Mouse (Mus musculus): ENCODE data around the gene Apba1. TPM values are rescaled to one million over a fixed set of nuclear protein-coding genes. Genes with fewer than 3 reads are reported as not detected.

Gene Apba1
- total and polyA plus RNA-seq, 2 experiments: 0.16 to 0.18 TPM

- Histone ChIP-seq H3K27me3 (ENCODE audit: control insufficient read depth, insufficient read depth, low read length) (peaks cover 18% of the 10 kb centered on the region), H3K79me2 (ENCODE audit: control insufficient read depth, insufficient read depth, low read length) (no peaks in the 10 kb centered on the region), H3K27ac (replicated peaks; ENCODE audit: insufficient read depth, low read depth, low read length) (no peak overlapping the region), H3K9ac (ENCODE audit: low read depth, low read length) (no peak overlapping the region), H3K4me3 (ENCODE audit: insufficient read depth, low read depth, low read length) (no peak overlapping the region), H3K36me3 (ENCODE audit: control insufficient read depth, insufficient read depth, low read length) (no peaks in the 10 kb centered on the region), H3K4me1 (ENCODE audit: control insufficient read depth, insufficient read depth, low read length) (no peaks in the 10 kb centered on the region)
- WGBS: 63% methylated on average over 8 of the region's 8 CpGs
- no peak for DNase-seq (ENCODE audit: extremely low read depth, low read depth, low spot score)
- TF ChIP-seq POLR2A (IDR thresholded peaks at IDR 0.05; ENCODE audit: extremely low read depth, insufficient read depth, low read length) (no peak), CTCF (IDR thresholded peaks at IDR 0.05; ENCODE audit: low read depth, low read length) (no peak)
Measured at GRCm38 (mm10) chr19:23896915-23897314, 138.2 kb downstream of the Apba1 start.

- H3K36me3 ChIP-seq (ENCODE audit: control insufficient read depth, insufficient read depth, low read length): no peaks in the 10 kb centered on the region
- no peaks in the 10 kb centered on the region for H3K79me2 ChIP-seq (ENCODE audit: control insufficient read depth, insufficient read depth, low read length)
- no peak overlapping the region for H3K4me3 ChIP-seq (ENCODE audit: insufficient read depth, low read depth, low read length)
- no peak for DNase-seq (ENCODE audit: extremely low read depth, low read depth, low spot score)
- no peak overlapping the region for H3K27ac ChIP-seq (replicated peaks; ENCODE audit: insufficient read depth, low read depth, low read length)
- H3K27me3 ChIP-seq (ENCODE audit: control insufficient read depth, insufficient read depth, low read length): peaks cover 8% of the 10 kb centered on the region
- no peaks in the 10 kb centered on the region for H3K4me1 ChIP-seq (ENCODE audit: control insufficient read depth, insufficient read depth, low read length)
- TF ChIP-seq POLR2A (IDR thresholded peaks at IDR 0.05; ENCODE audit: extremely low read depth, insufficient read depth, low read length): no peak
- TF ChIP-seq CTCF (IDR thresholded peaks at IDR 0.05; ENCODE audit: low read depth, low read length): no peak
- WGBS: 54% methylated on average over 11 of the region's 11 CpGs
- no peak overlapping the region for H3K9ac ChIP-seq (ENCODE audit: low read depth, low read length)
Measured at GRCm38 (mm10) chr19:23898501-23898900, 139.8 kb downstream of the Apba1 start.

- WGBS: 65% methylated on average over 3 of the region's 3 CpGs
- no peak for DNase-seq (ENCODE audit: extremely low read depth, low read depth, low spot score)
Measured at GRCm38 (mm10) chr19:23901177-23901576, 142.5 kb downstream of the Apba1 start.

GRCm38 (mm10) chr19:23901768-23902167 lies 143.1 kb downstream of the Apba1 start:
- WGBS: 90% methylated on average over 4 of the region's 4 CpGs
- H3K36me3 ChIP-seq (ENCODE audit: control insufficient read depth, insufficient read depth, low read length): no peaks in the 10 kb centered on the region
- no peak overlapping the region for H3K9ac ChIP-seq (ENCODE audit: low read depth, low read length)
- no peaks in the 10 kb centered on the region for H3K79me2 ChIP-seq (ENCODE audit: control insufficient read depth, insufficient read depth, low read length)
- no peak overlapping the region for H3K4me3 ChIP-seq (ENCODE audit: insufficient read depth, low read depth, low read length)
- H3K4me1 ChIP-seq (ENCODE audit: control insufficient read depth, insufficient read depth, low read length): no peaks in the 10 kb centered on the region
- no peak overlapping the region for H3K27ac ChIP-seq (replicated peaks; ENCODE audit: insufficient read depth, low read depth, low read length)
- DNase-seq (ENCODE audit: extremely low read depth, low read depth, low spot score): no peak
- H3K27me3 ChIP-seq (ENCODE audit: control insufficient read depth, insufficient read depth, low read length): no peaks in the 10 kb centered on the region; the same call in 1 of the 2 replicates
- TF ChIP-seq CTCF (IDR thresholded peaks at IDR 0.05; ENCODE audit: low read depth, low read length) (no peak), POLR2A (IDR thresholded peaks at IDR 0.05; ENCODE audit: extremely low read depth, insufficient read depth, low read length) (no peak)

More at GRCm38 (mm10) chr19:23901177-23901576, 142.5 kb downstream of the Apba1 start:
- no peaks in the 10 kb centered on the region for H3K79me2 ChIP-seq (ENCODE audit: control insufficient read depth, insufficient read depth, low read length)
- H3K4me3 ChIP-seq (ENCODE audit: insufficient read depth, low read depth, low read length): no peak overlapping the region
- no peak overlapping the region for H3K9ac ChIP-seq (ENCODE audit: low read depth, low read length)
- peak; percentile 60 for TF ChIP-seq CTCF (IDR thresholded peaks at IDR 0.05; ENCODE audit: low read depth, low read length)
- TF ChIP-seq POLR2A (IDR thresholded peaks at IDR 0.05; ENCODE audit: extremely low read depth, insufficient read depth, low read length): no peak
- no peaks in the 10 kb centered on the region for H3K36me3 ChIP-seq (ENCODE audit: control insufficient read depth, insufficient read depth, low read length)
- no peak overlapping the region for H3K27ac ChIP-seq (replicated peaks; ENCODE audit: insufficient read depth, low read depth, low read length)
- no peaks in the 10 kb centered on the region for H3K4me1 ChIP-seq (ENCODE audit: control insufficient read depth, insufficient read depth, low read length)
- H3K27me3 ChIP-seq (ENCODE audit: control insufficient read depth, insufficient read depth, low read length): no peaks in the 10 kb centered on the region; the same call in 1 of the 2 replicates

GRCm38 (mm10) chr19:23903066-23903465 lies 144.4 kb downstream of the Apba1 start:
- WGBS: 86% methylated on average over 7 of the region's 7 CpGs
- no peak overlapping the region for H3K9ac ChIP-seq (ENCODE audit: low read depth, low read length)
- H3K4me3 ChIP-seq (ENCODE audit: insufficient read depth, low read depth, low read length): no peak overlapping the region
- no peak for DNase-seq (ENCODE audit: extremely low read depth, low read depth, low spot score)
- H3K4me1 ChIP-seq (ENCODE audit: control insufficient read depth, insufficient read depth, low read length): no peaks in the 10 kb centered on the region
- no peaks in the 10 kb centered on the region for H3K79me2 ChIP-seq (ENCODE audit: control insufficient read depth, insufficient read depth, low read length)
- H3K27me3 ChIP-seq (ENCODE audit: control insufficient read depth, insufficient read depth, low read length): no peaks in the 10 kb centered on the region; the same call in 1 of the 2 replicates
- H3K27ac ChIP-seq (replicated peaks; ENCODE audit: insufficient read depth, low read depth, low read length): no peak overlapping the region
- TF ChIP-seq POLR2A (IDR thresholded peaks at IDR 0.05; ENCODE audit: extremely low read depth, insufficient read depth, low read length) (no peak), CTCF (IDR thresholded peaks at IDR 0.05; ENCODE audit: low read depth, low read length) (no peak)
- no peaks in the 10 kb centered on the region for H3K36me3 ChIP-seq (ENCODE audit: control insufficient read depth, insufficient read depth, low read length)

GRCm38 (mm10) chr19:23904922-23905321 lies 146.2 kb downstream of the Apba1 start:
- no peak for DNase-seq (ENCODE audit: extremely low read depth, low read depth, low spot score)
- Histone ChIP-seq H3K79me2 (ENCODE audit: control insufficient read depth, insufficient read depth, low read length) (no peaks in the 10 kb centered on the region), H3K9ac (ENCODE audit: low read depth, low read length) (no peak overlapping the region), H3K4me3 (ENCODE audit: insufficient read depth, low read depth, low read length) (no peak overlapping the region), H3K4me1 (ENCODE audit: control insufficient read depth, insufficient read depth, low read length) (no peaks in the 10 kb centered on the region), H3K27me3 (ENCODE audit: control insufficient read depth, insufficient read depth, low read length) (no peaks in the 10 kb centered on the region; the same call in 1 of the 2 replicates), H3K27ac (replicated peaks; ENCODE audit: insufficient read depth, low read depth, low read length) (no peak overlapping the region), H3K36me3 (ENCODE audit: control insufficient read depth, insufficient read depth, low read length) (no peaks in the 10 kb centered on the region)
- WGBS: 64% methylated on average over 4 of the region's 4 CpGs
- TF ChIP-seq POLR2A (IDR thresholded peaks at IDR 0.05; ENCODE audit: extremely low read depth, insufficient read depth, low read length) (no peak), CTCF (IDR thresholded peaks at IDR 0.05; ENCODE audit: low read depth, low read length) (no peak)

Data from liver, adult 2 months (tissue).